Mouse (Mus musculus) stomach, embryonic 16.5 days (tissue): ENCODE measurements at regions not wholly inside any gene's neighbourhood (a gene's known extent, or its start where the extent isn't known, plus 50 kb on each side); places are given as distances from the start of the nearest gene placed in this dataset.

ENCODE experiments used
- ATAC-seq: fragments of 200-750 bp; cut with Nextera tagmentation; 2 replicates; pipeline ENCODE4 v1.8.0; 2017; ENCODE audit warnings: moderate number of reproducible peaks, moderate TSS enrichment; ENCODE audit not compliant: insufficient read depth, low FRiP score
- H3K27ac ChIP-seq: fragments of 300-500 bp; sonication (generic); 2 replicates; pipeline ENCODE4 v1.5.1; 2014; ENCODE audit warnings: low read length
- H3K27me3 ChIP-seq: fragments of 300-500 bp; sonication (generic); 2 replicates; pipeline ENCODE4 v1.6.1; 2014; ENCODE audit warnings: low read length, control low read depth, mixed read lengths; ENCODE audit not compliant: control insufficient read depth, insufficient read depth
- H3K36me3 ChIP-seq: fragments of 300-500 bp; sonication (generic); 2 replicates; pipeline ENCODE4 v1.6.1; 2014; ENCODE audit warnings: low read length; ENCODE audit not compliant: control insufficient read depth, insufficient read depth
- H3K4me1 ChIP-seq: fragments of 300-500 bp; sonication (generic); 2 replicates; pipeline ENCODE4 v1.6.1; 2014; ENCODE audit warnings: low read length, control low read depth, mixed read lengths; ENCODE audit not compliant: control insufficient read depth, insufficient read depth
- H3K4me2 ChIP-seq: fragments of 300-500 bp; sonication (generic); 2 replicates; pipeline ENCODE4 v1.6.1; 2014; ENCODE audit warnings: low read depth, low read length, mixed read lengths
- H3K4me3 ChIP-seq: fragments of 300-500 bp; sonication (generic); replicated peaks from 2 replicates; pipeline ENCODE4 v1.5.1; 2014; ENCODE audit warnings: mild to moderate bottlenecking, low read length
- H3K9ac ChIP-seq: fragments of 300-500 bp; sonication (generic); 2 replicates; pipeline ENCODE4 v1.6.1; 2014; ENCODE audit warnings: low read length
- H3K9me3 ChIP-seq: fragments of 300-500 bp; sonication (generic); replicated peaks from 2 replicates; pipeline ENCODE4 v1.6.1; 2016; ENCODE audit warnings: low read length, control low read depth; ENCODE audit not compliant: control insufficient read depth
- WGBS: fragments of 180-500 bp; shearing (Covaris S2); extraction: QIAGEN DNeasy Blood & Tissue Kit; methylation state at CpG from one replicate; pipeline ENCODE4 v1.1.7; 2014; 5-methylcytosine and 5-hydroxymethylcytosine counted together

GRCm38 (mm10) chr4:105535451-105535850 lies 254.2 kb upstream of the Gm12728 start:
- 45% methylated on average over 6 of the region's 6 CpGs for WGBS
- no peaks in the 10 kb centered on the region for H3K9me3 ChIP-seq
- no peak for ATAC-seq
- H3K4me1 ChIP-seq = peaks cover 4% of the 10 kb centered on the region
- H3K27me3 ChIP-seq = no peaks in the 10 kb centered on the region
- H3K4me2 ChIP-seq = no peak overlapping the region
- no peak overlapping the region for H3K9ac ChIP-seq
- H3K4me3 ChIP-seq = no peak overlapping the region
- no peak overlapping the region for H3K27ac ChIP-seq
- no peaks in the 10 kb centered on the region for H3K36me3 ChIP-seq

DNA sequence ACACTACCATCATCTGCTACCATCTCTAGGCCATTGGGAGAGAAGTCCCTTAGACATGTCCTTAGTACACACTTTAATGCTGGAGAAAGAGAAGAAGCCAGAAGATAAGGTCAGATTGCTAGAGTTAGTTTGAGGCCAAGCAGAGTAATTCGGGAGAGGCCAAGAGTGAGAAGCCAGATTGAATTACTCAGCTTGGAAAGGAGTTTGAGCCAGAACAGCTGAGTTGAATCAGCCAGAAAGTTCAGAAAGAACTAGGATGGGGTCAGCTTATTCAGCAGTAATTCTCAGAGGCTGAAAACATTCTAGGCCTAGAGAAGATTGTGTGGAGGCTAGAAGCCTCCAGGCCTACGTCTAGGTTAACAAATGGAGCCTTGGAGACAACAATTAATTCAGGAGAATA lies 244.2 kb upstream of the Gm12728 start:
- no peak for ATAC-seq
- 56% methylated on average over 2 of the region's 2 CpGs for WGBS
- Histone ChIP-seq H3K4me2 (no peak overlapping the region), H3K4me3 (no peak overlapping the region), H3K36me3 (no peaks in the 10 kb centered on the region), H3K27ac (no peak overlapping the region), H3K9me3 (no peaks in the 10 kb centered on the region), H3K9ac (no peak overlapping the region), H3K27me3 (no peaks in the 10 kb centered on the region), H3K4me1 (no peaks in the 10 kb centered on the region)

DNA sequence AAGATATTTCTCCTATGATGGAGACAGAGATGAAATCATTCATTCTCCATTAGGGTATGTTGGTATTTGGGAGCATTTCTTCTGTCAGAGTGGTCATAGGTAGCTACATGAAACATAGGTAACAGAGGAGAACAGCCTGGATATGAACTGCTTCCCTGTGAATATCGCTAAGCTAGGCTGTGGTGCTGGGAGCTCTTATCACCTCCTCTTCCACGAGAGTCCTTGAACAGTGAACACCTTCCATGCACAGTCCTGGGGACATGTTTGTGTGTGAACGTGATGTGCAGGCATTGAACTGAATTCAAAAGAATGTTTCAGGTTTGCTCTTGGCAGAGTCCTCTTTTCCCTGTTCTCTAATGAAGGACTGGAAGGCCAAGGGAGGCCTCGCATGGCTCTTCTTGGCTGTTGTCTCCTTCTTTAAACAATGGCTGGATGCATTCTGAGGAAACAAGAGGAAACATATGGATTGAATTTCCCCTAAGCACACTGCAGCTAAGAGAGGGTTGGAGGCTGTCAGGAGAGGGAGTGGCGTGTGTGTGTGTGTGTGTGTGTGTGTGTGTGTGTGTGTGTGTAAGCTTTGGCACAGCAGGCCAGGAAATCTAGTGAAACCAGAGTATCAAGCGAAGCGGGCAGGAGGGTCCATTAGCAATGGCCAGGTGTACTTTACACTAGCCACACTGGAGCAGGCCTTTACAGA lies 239.8 kb upstream of the Gm12728 start:
- Histone ChIP-seq H3K36me3 (no peaks in the 10 kb centered on the region), H3K4me3 (no peak overlapping the region), H3K9me3 (no peaks in the 10 kb centered on the region), H3K4me1 (no peaks in the 10 kb centered on the region), H3K27me3 (no peaks in the 10 kb centered on the region), H3K27ac (no peak overlapping the region), H3K9ac (no peak overlapping the region), H3K4me2 (no peak overlapping the region)
- ATAC-seq = no peak
- WGBS = 73% methylated on average over 7 of the region's 7 CpGs

GRCm38 (mm10) chr4:105551966-105552685 lies 237.5 kb upstream of the Gm12728 start:
- no peak overlapping the region for H3K4me2 ChIP-seq
- H3K9ac ChIP-seq = no peak overlapping the region
- H3K4me1 ChIP-seq = no peaks in the 10 kb centered on the region
- ATAC-seq = no peak
- no peak overlapping the region for H3K27ac ChIP-seq
- 78% methylated on average over 4 of the region's 4 CpGs for WGBS
- H3K27me3 ChIP-seq = no peaks in the 10 kb centered on the region
- H3K9me3 ChIP-seq = no peaks in the 10 kb centered on the region
- H3K4me3 ChIP-seq = no peak overlapping the region
- no peaks in the 10 kb centered on the region for H3K36me3 ChIP-seq

- H3K27me3 ChIP-seq = no peaks in the 10 kb centered on the region
Observed at GRCm38 (mm10) chr4:105554994-105555393, 234.7 kb upstream of the Gm12728 start.

DNA sequence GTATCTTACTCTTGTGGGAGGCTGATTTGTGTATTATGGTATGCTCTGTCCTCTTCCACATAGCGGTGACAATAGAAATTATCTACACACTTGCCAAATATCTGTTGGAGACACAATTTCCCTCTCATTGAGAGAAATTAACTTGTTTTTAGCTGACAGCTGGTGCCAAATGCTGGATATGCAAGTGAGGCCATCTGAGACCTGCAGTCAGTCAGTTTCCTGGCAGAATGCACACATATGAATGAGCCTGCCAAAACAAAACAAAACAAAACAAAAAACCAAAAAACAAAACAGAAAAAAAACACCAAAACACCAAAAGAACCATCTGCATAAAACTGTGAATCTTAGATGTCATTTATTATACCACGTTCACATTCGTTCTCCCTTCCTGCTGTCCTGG lies 233.7 kb upstream of the Gm12728 start:
- H3K9ac ChIP-seq = no peak overlapping the region
- WGBS = 90% methylated on average over 3 of the region's 3 CpGs
- no peaks in the 10 kb centered on the region for H3K4me1 ChIP-seq
- ATAC-seq = no peak
- H3K27me3 ChIP-seq = no peaks in the 10 kb centered on the region
- no peaks in the 10 kb centered on the region for H3K36me3 ChIP-seq
- H3K27ac ChIP-seq = no peak overlapping the region
- H3K4me2 ChIP-seq = no peak overlapping the region
- no peak overlapping the region for H3K4me3 ChIP-seq
- no peaks in the 10 kb centered on the region for H3K9me3 ChIP-seq

More at GRCm38 (mm10) chr4:105554994-105555393, 234.7 kb upstream of the Gm12728 start:
- ATAC-seq = no peak
- H3K27ac ChIP-seq = no peak overlapping the region
- H3K4me1 ChIP-seq = no peaks in the 10 kb centered on the region
- 76% methylated on average over 8 of the region's 8 CpGs for WGBS
- no peak overlapping the region for H3K9ac ChIP-seq
- H3K4me2 ChIP-seq = no peak overlapping the region
- no peaks in the 10 kb centered on the region for H3K9me3 ChIP-seq
- H3K4me3 ChIP-seq = no peak overlapping the region
- no peaks in the 10 kb centered on the region for H3K36me3 ChIP-seq

- H3K4me1 ChIP-seq = no peaks in the 10 kb centered on the region
- no peak overlapping the region for H3K27ac ChIP-seq
- WGBS = 90% methylated on average over 2 of the region's 2 CpGs
- H3K4me3 ChIP-seq = no peak overlapping the region
- H3K36me3 ChIP-seq = no peaks in the 10 kb centered on the region
- H3K9ac ChIP-seq = no peak overlapping the region
- H3K27me3 ChIP-seq = no peaks in the 10 kb centered on the region
- no peak for ATAC-seq
- no peaks in the 10 kb centered on the region for H3K9me3 ChIP-seq
- no peak overlapping the region for H3K4me2 ChIP-seq
Observed at GRCm38 (mm10) chr4:105557396-105557795, 232.3 kb upstream of the Gm12728 start.

- no peak for ATAC-seq
- Histone ChIP-seq H3K4me2 (no peak overlapping the region), H3K9me3 (no peaks in the 10 kb centered on the region), H3K4me3 (no peak overlapping the region), H3K9ac (no peak overlapping the region), H3K4me1 (no peaks in the 10 kb centered on the region), H3K36me3 (no peaks in the 10 kb centered on the region), H3K27ac (no peak overlapping the region), H3K27me3 (no peaks in the 10 kb centered on the region)
- 43% methylated on average over 3 of the region's 3 CpGs for WGBS
Observed at GRCm38 (mm10) chr4:105560055-105560454, 229.6 kb upstream of the Gm12728 start.

DNA sequence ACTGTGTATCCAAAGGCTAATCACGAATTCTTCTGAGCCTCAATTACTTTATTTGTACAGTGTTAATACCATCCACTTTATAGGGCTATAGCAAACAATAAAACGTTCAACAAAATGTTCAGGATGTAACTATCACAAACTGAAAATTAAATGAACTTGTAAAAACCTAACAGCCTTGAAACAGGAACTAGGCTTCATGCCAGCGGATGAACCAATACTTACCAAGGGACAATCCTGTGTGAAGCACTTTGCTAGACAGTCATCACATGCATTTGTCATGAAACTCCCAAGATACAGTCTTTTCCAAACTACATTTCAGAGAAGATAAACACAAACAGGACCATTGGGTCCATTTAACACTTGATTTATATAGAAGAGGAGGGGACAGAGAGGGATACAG lies 228.9 kb upstream of the Gm12728 start:
- Histone ChIP-seq H3K4me2 (no peak overlapping the region), H3K27ac (no peak overlapping the region), H3K4me3 (no peak overlapping the region), H3K36me3 (no peaks in the 10 kb centered on the region), H3K27me3 (no peaks in the 10 kb centered on the region), H3K9me3 (no peaks in the 10 kb centered on the region), H3K4me1 (no peaks in the 10 kb centered on the region), H3K9ac (no peak overlapping the region)
- ATAC-seq = no peak
- 71% methylated on average over 3 of the region's 3 CpGs for WGBS
